Mouse (Mus musculus) heart, postnatal 0 days (tissue): ENCODE data around the gene Agt.

Experiments used
- CTCF ChIP-seq: IDR thresholded peaks from 2 replicates; pipeline ENCODE4 v1.5.1; 2016; ENCODE audit warnings: antibody characterized with exemption, control low read depth, low read depth
- EP300 ChIP-seq: IDR thresholded peaks from 2 replicates; pipeline ENCODE4 v1.6.1; 2016; ENCODE audit warnings: antibody characterized with exemption, low read depth

DNA sequence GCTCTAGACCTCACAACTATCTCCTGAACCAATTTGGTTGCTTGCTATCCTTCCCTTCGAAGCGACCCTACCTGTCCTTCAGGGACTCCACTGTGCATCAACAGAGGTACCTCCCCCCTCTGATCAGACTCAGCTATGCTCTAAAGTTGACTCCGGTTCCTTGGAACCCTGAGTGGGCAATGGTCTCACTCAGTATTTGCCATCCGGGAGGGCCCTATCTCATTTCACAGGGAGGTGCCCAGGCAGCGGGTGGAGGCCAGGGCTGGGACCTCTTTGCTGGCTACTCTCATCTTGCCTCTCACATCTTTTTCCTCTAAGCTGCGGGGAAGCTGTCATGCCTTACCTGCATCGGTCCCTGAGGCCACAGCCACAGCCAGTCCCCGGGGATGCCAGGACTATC is 6.3 kb upstream of the Agt start, which contains the start of gene Capn9:
- TF ChIP-seq EP300 (no peak), CTCF (no peak)
